Comparison of ENCODE assay signal across 19 mouse cellular contexts in genomic region chr14:123542362-123542761, GRCm38 (mm10).
DNase-seq lines count a peak whose midpoint lies in the region; ATAC-seq and TF ChIP-seq lines count a peak whose summit lies in the region.
"Had no signal": no experiment of that assay in that cellular context is flagged by ENCODE, and none has a peak within 500 bp of the region (broad histone marks: within the 10 kb centered on the region; RNA-seq: fewer than 3 reads in every experiment).

No protein-coding gene starts in this region.

- no peak for ATAC-seq in forebrain, postnatal 0 days
- no peak for ATAC-seq in forebrain, embryonic 16.5 days
- no peak for ATAC-seq in midbrain, embryonic 14.5 days (ENCODE audit: low FRiP score, low TSS enrichment)
- no peak for ATAC-seq in midbrain, embryonic 15.5 days (replicated peaks)
- ATAC-seq: lung, postnatal 0 days had no signal

- H3K9ac ChIP-seq in forebrain, postnatal 0 days, result no peak overlapping the region
- no peak overlapping the region for H3K9ac ChIP-seq in forebrain, embryonic 16.5 days (replicated peaks; ENCODE audit: low read depth, low read length)
- no peak overlapping the region for H3K9ac ChIP-seq in midbrain, embryonic 14.5 days (replicated peaks; ENCODE audit: low read length)
- no peak overlapping the region for H3K9ac ChIP-seq in midbrain, embryonic 15.5 days
- H3K9ac ChIP-seq: embryonic facial prominence, embryonic 13.5 days; heart, embryonic 15.5 days; neural tube, embryonic 15.5 days; stomach, embryonic 15.5 days had no signal

- no peaks in the 10 kb centered on the region for H3K4me1 ChIP-seq in forebrain, postnatal 0 days (ENCODE audit: insufficient read depth)
- H3K4me1 ChIP-seq in forebrain, embryonic 16.5 days (replicated peaks; ENCODE audit: control insufficient read depth, insufficient read depth, low read length), result no peaks in the 10 kb centered on the region
- H3K4me1 ChIP-seq in midbrain, embryonic 14.5 days (ENCODE audit: control insufficient read depth, insufficient read depth, low read length), result no peaks in the 10 kb centered on the region
- H3K4me1 ChIP-seq in midbrain, embryonic 15.5 days, result no peaks in the 10 kb centered on the region
- H3K4me1 ChIP-seq: embryonic facial prominence, embryonic 13.5 days; forebrain, embryonic 10.5 days; heart, embryonic 15.5 days; hindbrain, embryonic 10.5 days; megakaryocyte, embryonic 14.5 days; neural tube, embryonic 15.5 days; stomach, embryonic 15.5 days had no signal

- H3K27me3 ChIP-seq in forebrain, postnatal 0 days (ENCODE audit: insufficient read depth, low read length), result no peaks in the 10 kb centered on the region
- H3K27me3 ChIP-seq in forebrain, embryonic 16.5 days (replicated peaks; ENCODE audit: control insufficient read depth, insufficient read depth, low read length), result no peaks in the 10 kb centered on the region
- H3K27me3 ChIP-seq in midbrain, embryonic 14.5 days (ENCODE audit: control insufficient read depth, insufficient read depth, low read length), result no peaks in the 10 kb centered on the region
- no peaks in the 10 kb centered on the region for H3K27me3 ChIP-seq in midbrain, embryonic 15.5 days (replicated peaks)
- H3K27me3 ChIP-seq: embryonic facial prominence, embryonic 13.5 days; heart, embryonic 15.5 days; megakaryocyte, embryonic 14.5 days; neural tube, embryonic 15.5 days; stomach, embryonic 15.5 days had no signal

- DNase-seq in forebrain, postnatal 0 days, result no peak
- peak; percentile 26 for DNase-seq in midbrain, embryonic 14.5 days
- peak; percentile 46 for DNase-seq in NIH3T3 (ENCODE audit: low read depth)
- peak; percentile 13 for DNase-seq in mesoderm, embryonic 11.5 days (ENCODE audit: low read depth, low spot score)
- DNase-seq in cerebellum, postnatal 10 days, result no peak
- no peak for DNase-seq in cerebellum, adult 11 months
- DNase-seq: cerebellum, adult 8-10 months; kidney, postnatal 10 days; thymus, postnatal 36 days had no signal

- no peak overlapping the region for H3K27ac ChIP-seq in forebrain, postnatal 0 days (ENCODE audit: low read depth, low read length)
- H3K27ac ChIP-seq in forebrain, embryonic 16.5 days (ENCODE audit: low read length), result no peak overlapping the region
- H3K27ac ChIP-seq in midbrain, embryonic 14.5 days (replicated peaks; ENCODE audit: low read depth, low read length), result no peak overlapping the region
- no peak overlapping the region for H3K27ac ChIP-seq in midbrain, embryonic 15.5 days
- H3K27ac ChIP-seq: embryonic facial prominence, embryonic 13.5 days; forebrain, embryonic 10.5 days; heart, embryonic 15.5 days; hindbrain, embryonic 10.5 days; neural tube, embryonic 15.5 days; stomach, embryonic 15.5 days had no signal

- no peak overlapping the region for H3K4me2 ChIP-seq in forebrain, postnatal 0 days (ENCODE audit: low read depth)
- H3K4me2 ChIP-seq in forebrain, embryonic 16.5 days (ENCODE audit: low read length), result no peak overlapping the region
- no peak overlapping the region for H3K4me2 ChIP-seq in midbrain, embryonic 14.5 days (ENCODE audit: low read length)
- no peak overlapping the region for H3K4me2 ChIP-seq in midbrain, embryonic 15.5 days
- H3K4me2 ChIP-seq: embryonic facial prominence, embryonic 13.5 days; heart, embryonic 15.5 days; neural tube, embryonic 15.5 days; stomach, embryonic 15.5 days had no signal

- peak; percentile 21; the same call in 1 of the 2 replicates for TF ChIP-seq CTCF in forebrain, postnatal 0 days (IDR thresholded peaks at IDR 0.05; ENCODE audit: low read depth)

- no peaks in the 10 kb centered on the region for H3K36me3 ChIP-seq in forebrain, postnatal 0 days (ENCODE audit: insufficient read depth)
- no peaks in the 10 kb centered on the region for H3K36me3 ChIP-seq in forebrain, embryonic 16.5 days (ENCODE audit: control insufficient read depth, insufficient read depth)
- H3K36me3 ChIP-seq in midbrain, embryonic 14.5 days (ENCODE audit: control insufficient read depth, insufficient read depth, low read length), result no peaks in the 10 kb centered on the region
- H3K36me3 ChIP-seq in midbrain, embryonic 15.5 days (replicated peaks), result no peaks in the 10 kb centered on the region
- H3K36me3 ChIP-seq: embryonic facial prominence, embryonic 13.5 days; forebrain, embryonic 10.5 days; heart, embryonic 15.5 days; hindbrain, embryonic 10.5 days; neural tube, embryonic 15.5 days; stomach, embryonic 15.5 days had no signal

- H3K9me3 ChIP-seq in forebrain, postnatal 0 days (ENCODE audit: low read length), result no peaks in the 10 kb centered on the region
- H3K9me3 ChIP-seq in forebrain, embryonic 16.5 days (ENCODE audit: control insufficient read depth, low read length), result no peaks in the 10 kb centered on the region
- no peaks in the 10 kb centered on the region for H3K9me3 ChIP-seq in midbrain, embryonic 14.5 days (ENCODE audit: control insufficient read depth, low read length)
- H3K9me3 ChIP-seq in midbrain, embryonic 15.5 days, result no peaks in the 10 kb centered on the region
- H3K9me3 ChIP-seq: embryonic facial prominence, embryonic 13.5 days; forebrain, embryonic 10.5 days; heart, embryonic 15.5 days; hindbrain, embryonic 10.5 days; megakaryocyte, embryonic 14.5 days; neural tube, embryonic 15.5 days; stomach, embryonic 15.5 days had no signal

- no peak overlapping the region for H3K4me3 ChIP-seq in forebrain, postnatal 0 days (ENCODE audit: low read depth, low read length)
- H3K4me3 ChIP-seq in forebrain, embryonic 16.5 days (replicated peaks; ENCODE audit: low read length), result no peak overlapping the region
- H3K4me3 ChIP-seq in midbrain, embryonic 14.5 days (replicated peaks; ENCODE audit: low read depth, low read length), result no peak overlapping the region
- no peak overlapping the region for H3K4me3 ChIP-seq in midbrain, embryonic 15.5 days
- H3K4me3 ChIP-seq: embryonic facial prominence, embryonic 13.5 days; forebrain, embryonic 10.5 days; heart, embryonic 15.5 days; hindbrain, embryonic 10.5 days; megakaryocyte, embryonic 14.5 days; neural tube, embryonic 15.5 days; stomach, embryonic 15.5 days had no signal

Comparison
In these comparisons a context has a peak if more than half of its experiments do, and no peak if none do; other contexts are left out.
1. DNase-seq: peak in midbrain, embryonic 14.5 days (single experiment), NIH3T3 (single experiment) and mesoderm, embryonic 11.5 days (single experiment); none in forebrain, postnatal 0 days (single experiment), cerebellum, postnatal 10 days (0 of 2) and cerebellum, adult 11 months (single experiment).